Mouse (Mus musculus) forebrain, embryonic 15.5 days (tissue): ENCODE measurements around the gene Znhit1. TPM values are rescaled to one million over a fixed set of nuclear protein-coding genes. Genes with fewer than 3 reads are reported as not detected.

ENCODE experiments used
- ATAC-seq: fragments of 200-750 bp; cut with Nextera tagmentation; replicated peaks from 2 replicates; pipeline ENCODE4 v1.8.0; 2017; ENCODE audit warnings: mild to moderate bottlenecking, moderate TSS enrichment, moderate library complexity
- H3K27ac ChIP-seq: fragments of 300-500 bp; sonication (generic); replicated peaks from 2 replicates; pipeline ENCODE4 v1.5.1; 2015; ENCODE audit warnings: mild to moderate bottlenecking, inconsistent platforms
- H3K27me3 ChIP-seq: fragments of 300-500 bp; sonication (generic); 2 replicates; pipeline ENCODE4 v1.6.1; 2015; ENCODE audit warnings: inconsistent platforms
- H3K36me3 ChIP-seq: fragments of 300-500 bp; sonication (generic); 2 replicates; pipeline ENCODE4 v1.6.1; 2015; ENCODE audit warnings: mild to moderate bottlenecking, inconsistent platforms
- H3K4me1 ChIP-seq: fragments of 300-500 bp; sonication (generic); 2 replicates; pipeline ENCODE4 v1.6.1; 2015; ENCODE audit warnings: inconsistent platforms
- H3K4me2 ChIP-seq: fragments of 300-500 bp; sonication (generic); replicated peaks from 2 replicates; pipeline ENCODE4 v1.6.1; 2015; ENCODE audit warnings: mild to moderate bottlenecking, inconsistent platforms
- H3K4me3 ChIP-seq: fragments of 300-500 bp; sonication (generic); 2 replicates; pipeline ENCODE4 v1.5.1; 2015; ENCODE audit warnings: mild to moderate bottlenecking, inconsistent platforms
- H3K9ac ChIP-seq: fragments of 300-500 bp; sonication (generic); replicated peaks from 2 replicates; pipeline ENCODE4 v1.6.1; 2015; ENCODE audit warnings: mild to moderate bottlenecking, inconsistent platforms
- H3K9me3 ChIP-seq: fragments of 300-500 bp; sonication (generic); 2 replicates; pipeline ENCODE4 v1.6.1; 2016; ENCODE audit warnings: inconsistent platforms
- WGBS: fragments of 180-500 bp; shearing (Covaris S2); methylation state at CpG from one replicate; pipeline ENCODE4 v1.1.7; 2015; ENCODE audit warnings: mixed read lengths; 5-methylcytosine and 5-hydroxymethylcytosine counted together
- polyA plus RNA-seq: library from polyadenylated mRNA; unstranded; fragments of >200 nt; fragmentation: Nextera tagmentation; extraction: Ambion mirVana; gene quantifications from 2 replicates; pipeline ENCODE4 v1.2.1, GENCODE M21; 2015

Gene Znhit1
- polyA plus RNA-seq = 123 and 129 TPM in 2 replicates

DNA sequence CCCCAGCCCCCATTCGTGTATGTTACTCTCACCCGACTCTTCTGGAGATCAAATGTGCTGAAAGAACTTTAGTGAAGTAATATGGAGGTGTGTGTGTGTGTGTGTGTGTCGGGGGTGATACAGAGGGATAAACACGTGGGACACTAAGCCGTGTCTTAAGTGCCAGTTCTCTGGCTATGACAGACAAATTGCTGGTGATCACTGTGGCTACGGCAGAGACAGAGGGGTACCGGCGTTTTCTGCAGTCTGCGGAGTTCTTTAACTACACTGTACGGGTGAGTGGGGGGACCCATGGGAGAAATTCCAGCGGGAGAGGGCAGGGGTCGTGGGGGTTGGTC is at the start of gene Znhit1:
TSS of gene Znhit1 (minus strand) at position 88 of the 338 bp plus-strand sequence.
- Histone ChIP-seq H3K36me3 (peaks cover 47% of the 10 kb centered on the region), H3K4me1 (peaks cover 21% of the 10 kb centered on the region), H3K9me3 (no peaks in the 10 kb centered on the region), H3K27ac (peak within 1 kb of the TSS; percentile 97), H3K4me3 (peak within 1 kb of the TSS; percentile 90), H3K9ac (peak within 1 kb of the TSS; percentile 99), H3K27me3 (no peaks in the 10 kb centered on the region), H3K4me2 (peak within 1 kb of the TSS; percentile 89)
- no peak for ATAC-seq
- 3% methylated on average over 12 of the region's 12 CpGs for WGBS

- Histone ChIP-seq H3K4me1 (peaks cover 18% of the 10 kb centered on the region), H3K36me3 (peaks cover 33% of the 10 kb centered on the region), H3K9me3 (no peaks in the 10 kb centered on the region), H3K4me2 (no peak overlapping the region), H3K27ac (no peak overlapping the region), H3K4me3 (no peak overlapping the region), H3K9ac (no peak overlapping the region), H3K27me3 (peaks cover 6% of the 10 kb centered on the region)
- WGBS = 87% methylated on average over 13 of the region's 13 CpGs
- no peak for ATAC-seq
Observed at GRCm38 (mm10) chr5:137036211-137036610, 48.4 kb upstream of the Znhit1 start.

DNA sequence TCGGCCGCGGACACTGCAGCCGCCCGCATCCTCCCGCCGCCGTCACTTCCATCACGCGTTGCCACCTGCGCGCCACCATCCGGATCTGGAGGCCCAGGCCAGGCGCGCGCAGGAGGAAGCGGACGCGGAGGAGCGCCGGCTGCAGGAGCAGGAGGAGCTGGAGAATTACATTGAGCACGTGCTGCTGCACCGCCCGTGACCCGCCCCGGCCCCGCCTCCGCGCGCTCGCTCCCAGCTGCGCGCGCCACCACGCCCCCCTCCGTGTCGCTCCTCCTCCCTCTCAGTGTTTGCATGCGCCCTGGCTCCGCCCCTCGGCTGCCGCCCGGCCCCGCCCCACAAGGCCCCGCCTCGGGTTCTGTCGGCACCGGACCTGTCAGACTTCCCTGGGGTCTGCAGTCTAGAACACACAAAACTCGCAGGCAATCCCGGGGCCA is 44.8 kb upstream of the Znhit1 start:
- under 1% methylated on average over 49 of the region's 49 CpGs for WGBS
- Histone ChIP-seq H3K9ac (peak overlapping the region; percentile 59), H3K27ac (peak overlapping the region; percentile 56), H3K4me3 (peak overlapping the region; percentile 48), H3K4me2 (peak overlapping the region; percentile 99), H3K36me3 (peaks cover 3% of the 10 kb centered on the region), H3K27me3 (peaks cover 37% of the 10 kb centered on the region), H3K4me1 (peaks cover 41% of the 10 kb centered on the region), H3K9me3 (no peaks in the 10 kb centered on the region)
- peak; percentile 72 for ATAC-seq

DNA sequence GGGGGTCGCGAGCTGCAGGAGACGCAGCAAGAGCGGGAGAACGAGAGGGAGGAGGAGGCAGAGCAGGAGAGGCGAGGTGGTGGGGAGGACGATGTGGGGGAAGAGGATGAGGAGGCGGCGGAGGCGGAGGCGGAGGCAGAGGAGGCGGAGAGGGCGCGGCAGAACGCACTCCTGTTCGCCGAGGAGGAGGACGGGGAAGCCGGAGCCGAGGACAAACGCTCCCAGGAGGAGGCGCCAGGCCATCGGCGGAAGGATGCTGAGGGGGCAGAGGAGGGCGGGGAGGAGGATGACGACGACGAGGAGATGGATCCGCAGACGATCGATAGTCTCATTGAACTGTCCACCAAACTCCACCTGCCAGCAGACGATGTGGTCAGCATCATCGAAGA is 44.2 kb upstream of the Znhit1 start:
- under 1% methylated on average over 32 of the region's 33 CpGs for WGBS

GRCm38 (mm10) chr5:137031076-137032032 is 43.5 kb upstream of the Znhit1 start:
- Histone ChIP-seq H3K4me3 (peak overlapping the region; percentile 48), H3K4me2 (peak overlapping the region; percentile 99), H3K27ac (no peak overlapping the region), H3K4me1 (peaks cover 41% of the 10 kb centered on the region), H3K9ac (peak overlapping the region; percentile 59), H3K9me3 (no peaks in the 10 kb centered on the region), H3K36me3 (no peaks in the 10 kb centered on the region), H3K27me3 (peaks cover 48% of the 10 kb centered on the region)
- under 1% methylated on average over 78 of the region's 78 CpGs for WGBS
- no peak for ATAC-seq

More for the DNA sequence above, 44.2 kb upstream of the Znhit1 start:
- peak overlapping the region; percentile 99 for H3K4me2 ChIP-seq
- 0 out of 2 replicates have a peak overlapping the region, but pooled peaks have one; percentile 9 for H3K27ac ChIP-seq
- H3K4me3 ChIP-seq = peak overlapping the region; percentile 48
- peak; percentile 3; the same call in 1 of the 2 replicates for ATAC-seq
- peaks cover 41% of the 10 kb centered on the region for H3K4me1 ChIP-seq
- H3K9me3 ChIP-seq = no peaks in the 10 kb centered on the region
- peak overlapping the region; percentile 59 for H3K9ac ChIP-seq
- no peaks in the 10 kb centered on the region; the same call in 1 of the 2 replicates for H3K36me3 ChIP-seq
- H3K27me3 ChIP-seq = peaks cover 41% of the 10 kb centered on the region

DNA sequence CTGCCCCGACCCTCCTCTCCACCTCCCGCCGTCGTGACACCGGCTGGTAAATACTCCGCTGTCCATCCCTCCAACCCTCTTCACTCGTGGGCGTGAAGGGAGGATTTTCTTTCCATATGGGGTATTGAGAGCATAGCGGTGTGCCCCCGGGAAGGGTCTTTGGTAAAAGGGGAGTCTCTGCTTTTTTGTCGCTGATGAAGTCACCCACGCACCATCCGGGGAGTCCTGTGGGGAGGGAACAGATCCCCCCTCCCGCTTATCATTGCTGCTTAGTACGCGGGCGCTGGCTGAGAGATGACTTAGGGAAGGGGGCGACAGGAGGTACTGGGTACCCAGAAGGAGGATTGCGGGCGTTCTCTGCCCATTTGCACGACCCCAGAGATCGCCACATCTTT is 42.6 kb upstream of the Znhit1 start:
- WGBS = 12% methylated on average over 22 of the region's 22 CpGs
- no peaks in the 10 kb centered on the region for H3K36me3 ChIP-seq
- no peak overlapping the region for H3K27ac ChIP-seq
- peak overlapping the region; percentile 99 for H3K4me2 ChIP-seq
- peak overlapping the region; percentile 46 for H3K9ac ChIP-seq
- no peaks in the 10 kb centered on the region for H3K9me3 ChIP-seq
- H3K4me3 ChIP-seq = peak overlapping the region; percentile 48
- ATAC-seq = no peak
- peaks cover 43% of the 10 kb centered on the region for H3K4me1 ChIP-seq
- H3K27me3 ChIP-seq = peaks cover 58% of the 10 kb centered on the region

- peak overlapping the region; percentile 48 for H3K4me3 ChIP-seq
- no peaks in the 10 kb centered on the region for H3K9me3 ChIP-seq
- H3K4me1 ChIP-seq = peaks cover 49% of the 10 kb centered on the region
- peak overlapping the region; percentile 99 for H3K4me2 ChIP-seq
- ATAC-seq = peak; percentile 77
- H3K9ac ChIP-seq = peak overlapping the region; percentile 46
- H3K27ac ChIP-seq = no peak overlapping the region
- under 1% methylated on average over 52 of the region's 52 CpGs for WGBS
- H3K27me3 ChIP-seq = peaks cover 63% of the 10 kb centered on the region
- H3K36me3 ChIP-seq = no peaks in the 10 kb centered on the region
Observed at GRCm38 (mm10) chr5:137029643-137030415, 42.0 kb upstream of the Znhit1 start.

GRCm38 (mm10) chr5:137029273-137029585 is 41.4 kb upstream of the Znhit1 start:
- no peak for ATAC-seq
- under 1% methylated on average over 8 of the region's 8 CpGs for WGBS
- peak overlapping the region; percentile 48 for H3K4me3 ChIP-seq
- no peak overlapping the region for H3K27ac ChIP-seq
- H3K9ac ChIP-seq = peak overlapping the region; percentile 40; the same call in 1 of the 2 replicates
- H3K27me3 ChIP-seq = peaks cover 69% of the 10 kb centered on the region
- peaks cover 49% of the 10 kb centered on the region for H3K4me1 ChIP-seq
- H3K36me3 ChIP-seq = no peaks in the 10 kb centered on the region
- peak overlapping the region; percentile 99 for H3K4me2 ChIP-seq
- H3K9me3 ChIP-seq = no peaks in the 10 kb centered on the region

- H3K27me3 ChIP-seq = peaks cover 74% of the 10 kb centered on the region
Observed at GRCm38 (mm10) chr5:137028561-137029272, 40.9 kb upstream of the Znhit1 start.

GRCm38 (mm10) chr5:137026092-137026491 is 38.3 kb upstream of the Znhit1 start, which contains the start of gene Vgf:
TSS of gene Vgf (plus strand) at chr5:137026392.
- no peaks in the 10 kb centered on the region for H3K9me3 ChIP-seq
- peak within 1 kb of the TSS; percentile 23 for H3K4me3 ChIP-seq
- H3K27ac ChIP-seq = no peak within 1 kb of the TSS
- 47% methylated on average over 4 of the region's 4 CpGs for WGBS
- peak within 1 kb of the TSS; percentile 39 for H3K4me2 ChIP-seq
- no peak for ATAC-seq
- H3K27me3 ChIP-seq = peaks cover 67% of the 10 kb centered on the region
- no peaks in the 10 kb centered on the region for H3K36me3 ChIP-seq
- 0 out of 2 replicates have a peak within 1 kb of the TSS, but pooled peaks have one; percentile 13 for H3K9ac ChIP-seq
- H3K4me1 ChIP-seq = peaks cover 30% of the 10 kb centered on the region

More at GRCm38 (mm10) chr5:137028561-137029272, 40.9 kb upstream of the Znhit1 start:
- peaks cover 49% of the 10 kb centered on the region for H3K4me1 ChIP-seq
- peak overlapping the region; percentile 99 for H3K4me2 ChIP-seq
- no peak for ATAC-seq
- H3K9me3 ChIP-seq = no peaks in the 10 kb centered on the region
- H3K9ac ChIP-seq = no peak overlapping the region
- no peak overlapping the region for H3K27ac ChIP-seq
- peak overlapping the region; percentile 48 for H3K4me3 ChIP-seq
- WGBS = under 1% methylated on average over 28 of the region's 29 CpGs
- H3K36me3 ChIP-seq = no peaks in the 10 kb centered on the region

DNA sequence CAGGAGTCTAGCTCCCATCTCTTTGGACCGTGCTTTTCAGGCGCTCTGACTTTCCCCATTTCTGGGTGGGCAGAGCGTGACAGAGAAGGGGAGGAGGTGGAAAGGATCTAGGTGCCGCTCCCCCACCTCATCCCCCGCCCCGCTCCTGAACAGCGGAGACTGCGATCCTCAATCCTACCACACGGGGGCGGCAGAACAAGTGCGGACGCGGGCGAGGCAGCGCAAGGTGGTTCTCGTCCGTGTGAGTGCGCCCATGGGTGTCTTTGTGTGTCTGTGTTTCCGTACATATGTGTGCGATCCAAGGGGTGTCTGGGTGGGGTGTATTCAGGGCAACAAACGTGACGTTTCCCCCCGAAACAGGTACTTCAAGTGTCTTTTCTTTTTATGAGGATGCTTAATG is 37.3 kb upstream of the Znhit1 start:
- Histone ChIP-seq H3K27ac (no peak overlapping the region), H3K9ac (0 out of 2 replicates have a peak overlapping the region, but pooled peaks have one; percentile 13), H3K9me3 (no peaks in the 10 kb centered on the region), H3K4me2 (peak overlapping the region; percentile 39), H3K4me3 (peak overlapping the region; percentile 23), H3K27me3 (peaks cover 57% of the 10 kb centered on the region), H3K36me3 (no peaks in the 10 kb centered on the region), H3K4me1 (peaks cover 20% of the 10 kb centered on the region)
- ATAC-seq = no peak
- WGBS = under 1% methylated on average over 23 of the region's 23 CpGs
